Mouse (Mus musculus): ENCODE results near the gene B3galt4.

B3galt4 gene

DNA sequence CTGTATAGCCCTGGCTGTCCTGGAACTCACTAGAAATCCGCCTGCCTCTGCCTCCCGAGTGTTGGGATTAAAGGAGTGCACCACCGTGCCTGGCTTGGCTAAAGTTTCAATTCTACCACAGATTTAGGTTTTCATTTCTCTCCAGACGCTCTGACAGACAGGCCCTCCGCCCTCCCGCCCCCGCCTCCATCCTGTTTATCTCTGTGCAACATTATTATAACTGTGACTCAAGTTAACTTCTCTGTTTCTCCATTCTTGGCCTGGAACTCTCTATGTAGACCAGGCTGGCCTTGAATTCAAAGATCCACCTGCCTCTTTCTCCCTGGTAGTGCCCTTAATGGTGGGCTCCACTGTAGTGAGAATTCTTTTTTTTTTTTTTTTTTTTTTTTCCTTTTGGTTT lies 48.8 kb downstream of the B3galt4 start:
- DNase-seq: no peak

DNA sequence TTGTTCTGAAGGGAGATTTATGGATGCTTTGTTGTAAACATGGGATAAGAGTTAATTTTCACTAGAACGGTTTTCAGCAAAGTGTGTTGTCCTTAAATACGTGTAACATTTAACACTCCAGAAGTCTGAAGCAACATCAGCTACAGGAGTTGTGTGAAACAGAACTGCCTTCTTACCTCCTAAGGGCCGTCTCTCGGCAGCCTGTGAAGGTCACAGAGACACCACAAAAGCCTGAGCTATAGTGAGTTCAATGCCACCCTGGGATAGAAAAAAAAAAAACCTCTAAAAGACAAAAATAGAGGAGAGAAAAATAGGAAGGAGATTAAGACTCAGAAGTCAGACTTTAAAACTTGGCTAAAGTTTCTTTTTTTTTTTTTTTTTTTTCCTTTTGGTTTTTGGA lies 49.2 kb downstream of the B3galt4 start:
- no peak for DNase-seq

DNA sequence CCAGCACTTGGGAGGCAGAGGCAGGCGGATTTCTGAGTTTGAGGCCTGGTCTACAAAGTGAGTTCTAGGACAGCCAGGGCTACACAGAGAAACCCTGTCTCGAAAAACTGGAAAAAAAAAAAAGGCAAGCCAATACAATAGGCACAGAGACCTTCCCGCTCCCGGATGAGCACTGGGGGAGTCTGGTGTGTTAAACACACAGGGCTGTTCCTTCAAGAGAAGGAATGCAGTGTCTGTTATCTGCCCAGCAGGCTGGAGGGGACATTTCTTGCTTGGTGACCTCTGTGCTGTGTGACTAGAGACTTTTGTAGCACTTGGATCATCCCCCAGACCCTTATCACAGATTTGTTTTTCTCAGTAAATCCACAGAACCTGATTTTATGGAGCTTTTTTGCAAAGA lies 49.6 kb downstream of the B3galt4 start:
- DNase-seq: no peak

DNA sequence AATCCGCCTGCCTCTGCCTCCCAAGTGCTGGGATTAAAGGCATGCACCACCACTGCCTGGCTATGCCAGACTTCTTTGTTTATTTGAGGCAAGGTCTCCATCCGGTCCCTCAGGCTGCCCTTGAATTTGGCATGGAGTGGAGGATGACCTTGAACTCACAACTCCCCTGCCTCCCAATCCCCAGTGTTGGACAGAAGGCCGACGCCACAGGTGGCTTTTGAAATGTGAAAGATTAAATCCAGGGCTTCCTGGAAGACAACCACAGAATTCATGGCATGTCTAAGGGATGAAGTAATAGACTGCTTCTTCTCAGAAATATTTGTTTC lies 50.3 kb downstream of the B3galt4 start:
- DNase-seq: no peak

DNA sequence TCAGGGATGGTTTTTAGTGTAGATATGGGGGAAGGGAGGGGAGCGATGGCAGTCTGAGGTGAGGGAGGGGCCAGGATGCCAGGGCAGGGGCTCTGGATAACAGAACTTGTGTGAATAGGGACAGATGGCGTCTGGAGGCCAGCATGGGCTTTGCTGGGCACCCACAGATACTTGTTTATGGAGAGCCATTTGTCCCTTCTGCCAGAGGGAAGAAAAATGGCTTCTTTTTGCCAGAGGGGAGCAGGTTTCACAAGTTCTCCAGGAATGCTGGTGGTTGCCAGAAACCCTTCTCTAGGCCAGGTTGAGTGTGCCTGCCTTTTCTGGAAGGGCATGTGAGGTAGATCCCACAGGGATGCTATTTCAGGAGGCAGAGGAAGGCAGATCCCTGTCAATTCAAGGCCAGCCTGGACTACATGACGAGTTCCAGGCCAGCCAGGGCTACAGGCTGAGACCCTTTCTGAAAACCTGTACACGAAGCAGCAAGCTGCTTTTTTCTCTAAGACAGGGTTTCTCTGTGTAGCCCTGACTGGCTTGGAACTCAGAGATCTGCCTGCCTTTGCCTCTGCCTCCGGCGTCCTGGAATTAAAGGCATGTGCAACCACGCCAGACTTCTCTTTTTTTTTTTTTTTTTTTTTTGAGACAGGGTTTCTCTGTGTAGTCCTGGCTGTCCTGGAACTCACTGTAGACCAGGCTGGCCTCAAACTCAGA lies 50.9 kb downstream of the B3galt4 start:
- no peak for DNase-seq

All from cerebellum, adult 9-10 months (tissue).